Mouse (Mus musculus): ENCODE results near the gene Cenpm. TPM values are rescaled to one million over a fixed set of nuclear protein-coding genes. Genes with fewer than 3 reads are reported as not detected.

The Cenpm gene
- 68.8 and 71.0 TPM in 2 replicates for polyA plus RNA-seq (2016; fragmentation: Nextera tagmentation; extraction: Ambion mirVana)

GRCm38 (mm10) chr15:82244115-82244804, at the start of gene Cenpm:
TSS of gene Cenpm (minus strand) at chr15:82244748.
- ATAC-seq (ENCODE audit: insufficient number of reproducible peaks, insufficient read depth, low FRiP score, low TSS enrichment) = peak; percentile 88
- peak within 1 kb of the TSS; percentile 63 for H3K9ac ChIP-seq
- no peaks in the 10 kb centered on the region for H3K27me3 ChIP-seq
- peak within 1 kb of the TSS; percentile 70 for H3K4me3 ChIP-seq
- H3K36me3 ChIP-seq = peaks cover under 1% of the 10 kb centered on the region; the same call in 1 of the 2 replicates
- H3K9me3 ChIP-seq = no peaks in the 10 kb centered on the region
- H3K4me2 ChIP-seq (replicated peaks) = peak within 1 kb of the TSS; percentile 85
- peak within 1 kb of the TSS; percentile 85 for H3K27ac ChIP-seq
- WGBS = under 1% methylated on average over 65 of the region's 65 CpGs
- peaks cover 9% of the 10 kb centered on the region for H3K4me1 ChIP-seq

GRCm38 (mm10) chr15:82294059-82294458, 49.5 kb upstream of the Cenpm start:
- Histone ChIP-seq H3K36me3 (peaks cover 25% of the 10 kb centered on the region), H3K9me3 (no peaks in the 10 kb centered on the region), H3K4me2 (replicated peaks) (no peak overlapping the region), H3K9ac (no peak overlapping the region), H3K4me1 (peaks cover 13% of the 10 kb centered on the region), H3K27ac (no peak overlapping the region), H3K27me3 (peaks cover 4% of the 10 kb centered on the region), H3K4me3 (no peak overlapping the region)
- no peak for ATAC-seq (ENCODE audit: insufficient number of reproducible peaks, insufficient read depth, low FRiP score, low TSS enrichment)
- WGBS = 51% methylated on average over 8 of the region's 8 CpGs

GRCm38 (mm10) chr15:82293271-82293711, 48.7 kb upstream of the Cenpm start:
- H3K4me3 ChIP-seq = no peak overlapping the region
- no peaks in the 10 kb centered on the region for H3K27me3 ChIP-seq
- no peak overlapping the region for H3K27ac ChIP-seq
- no peak overlapping the region for H3K9ac ChIP-seq
- peaks cover 13% of the 10 kb centered on the region for H3K4me1 ChIP-seq
- H3K9me3 ChIP-seq = no peaks in the 10 kb centered on the region
- ATAC-seq (ENCODE audit: insufficient number of reproducible peaks, insufficient read depth, low FRiP score, low TSS enrichment) = peak; percentile 70
- peak overlapping the region; percentile 32 for H3K4me2 ChIP-seq (replicated peaks)
- H3K36me3 ChIP-seq = peaks cover 32% of the 10 kb centered on the region
- 19% methylated on average over 7 of the region's 7 CpGs for WGBS

- Histone ChIP-seq H3K27ac (no peak overlapping the region), H3K27me3 (no peaks in the 10 kb centered on the region), H3K4me2 (replicated peaks) (peak overlapping the region; percentile 32; the same call in 1 of the 2 replicates), H3K4me3 (no peak overlapping the region), H3K4me1 (peaks cover 13% of the 10 kb centered on the region), H3K36me3 (peaks cover 35% of the 10 kb centered on the region), H3K9me3 (no peaks in the 10 kb centered on the region), H3K9ac (no peak overlapping the region)
- 0 out of 2 replicates have a peak, but pooled peaks have one; percentile 57 for ATAC-seq (ENCODE audit: insufficient number of reproducible peaks, insufficient read depth, low FRiP score, low TSS enrichment)
- 27% methylated on average over 5 of the region's 5 CpGs for WGBS
Observed at GRCm38 (mm10) chr15:82292851-82293250, 48.3 kb upstream of the Cenpm start.

GRCm38 (mm10) chr15:82290252-82290651, 45.7 kb upstream of the Cenpm start:
- peaks cover 55% of the 10 kb centered on the region for H3K36me3 ChIP-seq
- no peak overlapping the region for H3K9ac ChIP-seq
- H3K27me3 ChIP-seq = no peaks in the 10 kb centered on the region
- peaks cover 13% of the 10 kb centered on the region for H3K4me1 ChIP-seq
- WGBS = 89% methylated on average over 7 of the region's 7 CpGs
- ATAC-seq (ENCODE audit: insufficient number of reproducible peaks, insufficient read depth, low FRiP score, low TSS enrichment) = no peak
- no peak overlapping the region for H3K4me2 ChIP-seq (replicated peaks)
- no peaks in the 10 kb centered on the region for H3K9me3 ChIP-seq
- no peak overlapping the region for H3K27ac ChIP-seq
- H3K4me3 ChIP-seq = no peak overlapping the region

- no peak for ATAC-seq (ENCODE audit: insufficient number of reproducible peaks, insufficient read depth, low FRiP score, low TSS enrichment)
- Histone ChIP-seq H3K9me3 (no peaks in the 10 kb centered on the region), H3K36me3 (peaks cover 77% of the 10 kb centered on the region), H3K27me3 (no peaks in the 10 kb centered on the region), H3K4me3 (no peak overlapping the region), H3K9ac (no peak overlapping the region), H3K27ac (no peak overlapping the region), H3K4me2 (replicated peaks) (no peak overlapping the region), H3K4me1 (no peaks in the 10 kb centered on the region)
- 69% methylated on average over 12 of the region's 12 CpGs for WGBS
Observed at GRCm38 (mm10) chr15:82286157-82286556, 41.6 kb upstream of the Cenpm start.

GRCm38 (mm10) chr15:82280638-82281037, 36.1 kb upstream of the Cenpm start:
- H3K27ac ChIP-seq = no peak overlapping the region
- no peaks in the 10 kb centered on the region for H3K27me3 ChIP-seq
- no peak overlapping the region for H3K4me3 ChIP-seq
- peaks cover 49% of the 10 kb centered on the region for H3K36me3 ChIP-seq
- no peaks in the 10 kb centered on the region for H3K9me3 ChIP-seq
- no peak overlapping the region for H3K4me2 ChIP-seq (replicated peaks)
- whole genome bisulfite sequencing = 87% methylated on average over 4 of the region's 4 CpGs
- H3K9ac ChIP-seq = no peak overlapping the region
- ATAC-seq (ENCODE audit: insufficient number of reproducible peaks, insufficient read depth, low FRiP score, low TSS enrichment) = no peak
- peaks cover 16% of the 10 kb centered on the region; the same call in 1 of the 2 replicates for H3K4me1 ChIP-seq

- Histone ChIP-seq H3K4me3 (no peak overlapping the region), H3K4me1 (peaks cover 17% of the 10 kb centered on the region; the same call in 1 of the 2 replicates), H3K27me3 (peaks cover 21% of the 10 kb centered on the region), H3K36me3 (peaks cover 20% of the 10 kb centered on the region), H3K27ac (no peak overlapping the region), H3K9me3 (no peaks in the 10 kb centered on the region), H3K4me2 (replicated peaks) (no peak overlapping the region), H3K9ac (no peak overlapping the region)
- no peak for ATAC-seq (ENCODE audit: insufficient number of reproducible peaks, insufficient read depth, low FRiP score, low TSS enrichment)
- WGBS = 70% methylated on average over 5 of the region's 5 CpGs
Observed at GRCm38 (mm10) chr15:82277591-82277990, 33.0 kb upstream of the Cenpm start.

GRCm38 (mm10) chr15:82274927-82275901, 30.7 kb upstream of the Cenpm start:
- peak overlapping the region; percentile 92 for H3K4me2 ChIP-seq (replicated peaks)
- H3K36me3 ChIP-seq = peaks cover 10% of the 10 kb centered on the region
- WGBS = under 1% methylated on average over 80 of the region's 86 CpGs
- H3K9me3 ChIP-seq = no peaks in the 10 kb centered on the region
- ATAC-seq (ENCODE audit: insufficient number of reproducible peaks, insufficient read depth, low FRiP score, low TSS enrichment) = peak; percentile 29; the same call in 1 of the 2 replicates
- H3K4me3 ChIP-seq = peak overlapping the region; percentile 65
- H3K4me1 ChIP-seq = peaks cover 17% of the 10 kb centered on the region; the same call in 1 of the 2 replicates
- H3K9ac ChIP-seq = peak overlapping the region; percentile 77
- peaks cover 31% of the 10 kb centered on the region for H3K27me3 ChIP-seq
- H3K27ac ChIP-seq = peak overlapping the region; percentile 42; the same call in 1 of the 2 replicates

GRCm38 (mm10) chr15:82274593-82274926, 30.0 kb upstream of the Cenpm start, which contains the start of gene Sept3:
TSS of gene Sept3 (plus strand) at chr15:82274893.
- WGBS = 26% methylated on average over 6 of the region's 6 CpGs
- H3K4me3 ChIP-seq = peak within 1 kb of the TSS; percentile 65
- H3K27me3 ChIP-seq = peaks cover 31% of the 10 kb centered on the region
- 0 out of 2 replicates have a peak, but pooled peaks have one; percentile 0 for ATAC-seq (ENCODE audit: insufficient number of reproducible peaks, insufficient read depth, low FRiP score, low TSS enrichment)
- H3K27ac ChIP-seq = peak within 1 kb of the TSS; percentile 42; the same call in 1 of the 2 replicates
- peak within 1 kb of the TSS; percentile 92 for H3K4me2 ChIP-seq (replicated peaks)
- no peaks in the 10 kb centered on the region for H3K9me3 ChIP-seq
- peak within 1 kb of the TSS; percentile 77 for H3K9ac ChIP-seq
- H3K4me1 ChIP-seq = peaks cover 17% of the 10 kb centered on the region; the same call in 1 of the 2 replicates
- peaks cover 4% of the 10 kb centered on the region for H3K36me3 ChIP-seq

GRCm38 (mm10) chr15:82272295-82272694, 27.7 kb upstream of the Cenpm start:
- no peak for ATAC-seq (ENCODE audit: insufficient number of reproducible peaks, insufficient read depth, low FRiP score, low TSS enrichment)
- Histone ChIP-seq H3K36me3 (no peaks in the 10 kb centered on the region), H3K27me3 (peaks cover 31% of the 10 kb centered on the region), H3K4me1 (peaks cover 16% of the 10 kb centered on the region; the same call in 1 of the 2 replicates), H3K4me3 (no peak overlapping the region), H3K4me2 (replicated peaks) (no peak overlapping the region), H3K9me3 (no peaks in the 10 kb centered on the region), H3K27ac (no peak overlapping the region), H3K9ac (no peak overlapping the region)
- WGBS = 84% methylated on average over 6 of the region's 6 CpGs
